Mouse (Mus musculus) hindbrain, embryonic 10.5 days (tissue): ENCODE results near the gene Mcm10. TPM values are rescaled to one million over a fixed set of nuclear protein-coding genes. Genes with fewer than 3 reads are reported as not detected.
"Not testable (repeated sequence)": the region's sequence is repeated elsewhere in the genome, so short reads cannot be mapped to it uniquely, and the experiment has no call there.

Source experiments
- DNase-seq: peaks from one replicate; pipeline ENCODE4 v3.0.0-alpha.2; 2017; ENCODE audit warnings: low spot score
- H3K27ac ChIP-seq: fragments of 300-500 bp; sonication (generic); 2 replicates; pipeline ENCODE4 v1.5.1; 2016; ENCODE audit warnings: mild to moderate bottlenecking, moderate library complexity
- H3K27me3 ChIP-seq: fragments of 300-500 bp; sonication (generic); 2 replicates; pipeline ENCODE4 v1.6.1; 2016; ENCODE audit warnings: mild to moderate bottlenecking; ENCODE audit not compliant: poor library complexity, insufficient read depth, severe bottlenecking
- H3K36me3 ChIP-seq: fragments of 300-500 bp; sonication (generic); 2 replicates; pipeline ENCODE4 v1.6.1; 2016; ENCODE audit warnings: mild to moderate bottlenecking, moderate library complexity
- H3K4me1 ChIP-seq: fragments of 300-500 bp; sonication (generic); replicated peaks from 2 replicates; pipeline ENCODE4 v1.6.1; 2016; ENCODE audit warnings: mild to moderate bottlenecking
- H3K4me3 ChIP-seq: fragments of 300-500 bp; sonication (generic); 2 replicates; pipeline ENCODE4 v1.5.1; 2016; ENCODE audit warnings: mild to moderate bottlenecking, moderate library complexity
- H3K9me3 ChIP-seq: fragments of 300-500 bp; sonication (generic); 2 replicates; pipeline ENCODE4 v1.6.1; 2016; ENCODE audit warnings: mild to moderate bottlenecking, moderate library complexity
- WGBS: fragments of 180-500 bp; shearing (Covaris S2); methylation state at CpG from one replicate; pipeline ENCODE4 v1.1.7; 2016; 5-methylcytosine and 5-hydroxymethylcytosine counted together
- polyA plus RNA-seq: library from polyadenylated mRNA; unstranded; fragments of >200 nt; fragmentation: Nextera tagmentation; extraction: Ambion mirVana; gene quantifications from 2 replicates; pipeline ENCODE4 v1.2.1, GENCODE M21; 2016

The Mcm10 gene
- polyA plus RNA-seq, 1 experiment from 2014 or later = 46.0 TPM

- WGBS = 83% methylated on average over 2 of the region's 2 CpGs
Observed at GRCm38 (mm10) chr2:4950986-4951385, 61.6 kb downstream of the Mcm10 start.

GRCm38 (mm10) chr2:4949691-4950090 lies 62.9 kb downstream of the Mcm10 start:
- 85% methylated on average over 8 of the region's 8 CpGs for WGBS
- not testable (repeated sequence) for H3K27me3 ChIP-seq, H3K4me1 ChIP-seq, H3K4me3 ChIP-seq, DNase-seq, H3K36me3 ChIP-seq, H3K27ac ChIP-seq, H3K9me3 ChIP-seq

More at GRCm38 (mm10) chr2:4950986-4951385, 61.6 kb downstream of the Mcm10 start:
- Histone ChIP-seq H3K27me3 (no peaks in the 10 kb centered on the region), H3K4me1 (no peaks in the 10 kb centered on the region), H3K4me3 (no peak overlapping the region), H3K9me3 (no peaks in the 10 kb centered on the region), H3K36me3 (no peaks in the 10 kb centered on the region), H3K27ac (no peak overlapping the region)
- no peak for DNase-seq

DNA sequence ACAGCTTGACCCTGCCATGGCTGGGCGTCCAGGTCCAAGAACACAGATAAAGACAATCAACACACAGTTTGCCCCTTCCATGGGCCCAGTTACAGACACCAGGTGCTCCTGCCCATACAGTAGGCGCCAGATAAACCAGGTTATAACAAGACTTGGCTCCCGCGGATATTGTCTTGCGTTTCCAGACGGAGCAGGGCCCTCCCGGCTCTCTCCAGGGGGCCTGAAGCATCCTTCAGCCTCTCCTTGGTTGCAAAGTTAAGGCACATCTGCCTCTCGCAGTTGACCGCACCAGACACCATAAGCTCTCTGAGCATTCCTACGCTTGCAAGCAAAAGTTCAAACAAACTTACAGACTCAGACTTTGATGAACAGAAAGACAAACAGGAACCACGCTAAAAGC lies 71.7 kb downstream of the Mcm10 start:
- DNase-seq = no peak
- peaks cover 39% of the 10 kb centered on the region for H3K36me3 ChIP-seq
- no peaks in the 10 kb centered on the region for H3K27me3 ChIP-seq
- WGBS = 90% methylated on average over 11 of the region's 11 CpGs
- no peak overlapping the region for H3K4me3 ChIP-seq
- no peak overlapping the region for H3K27ac ChIP-seq
- H3K4me1 ChIP-seq = no peaks in the 10 kb centered on the region
- H3K9me3 ChIP-seq = peaks cover 8% of the 10 kb centered on the region

Other genes with a start within 250 kb of the Mcm10 start
- gene Sephs1, start 131.2 kb downstream of the Mcm10 start, polyA plus RNA-seq = 109 and 122 TPM in 2 replicates
- gene Phyh, start 93.8 kb downstream of the Mcm10 start, polyA plus RNA-seq = 37.3 and 37.5 TPM in 2 replicates
- gene Ucma, start 36.7 kb downstream of the Mcm10 start, polyA plus RNA-seq = 0.21 TPM in 1 of 2 replicates, not detected in the other
- gene Optn, start 51.3 kb upstream of the Mcm10 start, polyA plus RNA-seq = 3.7 and 5.2 TPM in 2 replicates
- gene Ccdc3, start 125.0 kb upstream of the Mcm10 start, polyA plus RNA-seq = 3.1 and 6.9 TPM in 2 replicates